Mouse (Mus musculus): Measurements from ENCODE around the gene 9930111J21Rik1.
"Not testable (repeated sequence)": the region's sequence is repeated elsewhere in the genome, so short reads cannot be mapped to it uniquely, and the experiment has no call there.

- TF ChIP-seq GATA1, TAL1 (IDR thresholded peaks at IDR 0.05; ENCODE audit: low read length): not testable (repeated sequence)
These were observed 854 bp upstream of the 9930111J21Rik1 start for GRCm38 (mm10) chr11:48980052-48980451.

Data from erythroblast, embryonic 14.5 days (primary cell).